Mouse (Mus musculus) kidney, embryonic 14.5 days (tissue): ENCODE results near the gene Ssc5d. TPM values are rescaled to one million over a fixed set of nuclear protein-coding genes. Genes with fewer than 3 reads are reported as not detected.

Experiments used
- ATAC-seq: fragments of 200-750 bp; cut with Nextera tagmentation; 2 replicates; pipeline ENCODE4 v1.8.0; 2017; ENCODE audit warnings: moderate number of reproducible peaks, mild to moderate bottlenecking, moderate TSS enrichment, moderate library complexity; ENCODE audit not compliant: low FRiP score, low TSS enrichment
- H3K27ac ChIP-seq: fragments of 300-500 bp; sonication (generic); 2 replicates; pipeline ENCODE4 v1.5.1; 2014; ENCODE audit warnings: low read depth, mild to moderate bottlenecking, low read length, moderate library complexity, mixed read lengths
- H3K27me3 ChIP-seq: fragments of 300-500 bp; sonication (generic); 2 replicates; pipeline ENCODE4 v1.6.1; 2014; ENCODE audit warnings: mild to moderate bottlenecking, low read length; ENCODE audit not compliant: control insufficient read depth, insufficient read depth
- H3K36me3 ChIP-seq: fragments of 300-500 bp; sonication (generic); 2 replicates; pipeline ENCODE4 v1.6.1; 2014; ENCODE audit warnings: low read length, mixed read lengths; ENCODE audit not compliant: control insufficient read depth, insufficient read depth
- H3K4me1 ChIP-seq: fragments of 300-500 bp; sonication (generic); 2 replicates; pipeline ENCODE4 v1.6.1; 2014; ENCODE audit warnings: low read length, mixed read lengths; ENCODE audit not compliant: control insufficient read depth, insufficient read depth
- H3K4me2 ChIP-seq: fragments of 300-500 bp; sonication (generic); replicated peaks from 2 replicates; pipeline ENCODE4 v1.6.1; 2014; ENCODE audit warnings: low read depth, mild to moderate bottlenecking, low read length
- H3K4me3 ChIP-seq: fragments of 300-500 bp; sonication (generic); 2 replicates; pipeline ENCODE4 v1.5.1; 2014; ENCODE audit warnings: mild to moderate bottlenecking, low read length
- H3K9ac ChIP-seq: fragments of 300-500 bp; sonication (generic); 2 replicates; pipeline ENCODE4 v1.6.1; 2014; ENCODE audit warnings: low read depth, mild to moderate bottlenecking, low read length, moderate library complexity
- H3K9me3 ChIP-seq: fragments of 300-500 bp; sonication (generic); 2 replicates; pipeline ENCODE4 v1.6.1; 2016; ENCODE audit warnings: low read length; ENCODE audit not compliant: control insufficient read depth
- WGBS: fragments of 180-500 bp; shearing (Covaris S2); extraction: QIAGEN DNeasy Blood & Tissue Kit; methylation state at CpG from one replicate; pipeline ENCODE4 v1.1.7; 2014; 5-methylcytosine and 5-hydroxymethylcytosine counted together
- polyA plus RNA-seq: library from polyadenylated mRNA; unstranded; fragments of >200 nt; fragmentation: Nextera tagmentation; extraction: Ambion mirVana; gene quantifications from 2 replicates; pipeline ENCODE4 v1.2.1, GENCODE M21; 2014

The Ssc5d gene
- polyA plus RNA-seq, 1 experiment from 2014 or later, result 2.5 TPM

GRCm38 (mm10) chr7:4972321-4973047 lies 46.9 kb downstream of the Ssc5d start:
- no peak overlapping the region for H3K4me3 ChIP-seq
- no peaks in the 10 kb centered on the region for H3K36me3 ChIP-seq
- ATAC-seq, result no peak
- WGBS, result 66% methylated on average over 18 of the region's 18 CpGs
- no peaks in the 10 kb centered on the region for H3K27me3 ChIP-seq
- H3K27ac ChIP-seq, result no peak overlapping the region
- H3K9me3 ChIP-seq, result peaks cover 3% of the 10 kb centered on the region; the same call in 1 of the 2 replicates
- H3K4me1 ChIP-seq, result no peaks in the 10 kb centered on the region
- H3K9ac ChIP-seq, result no peak overlapping the region
- no peak overlapping the region for H3K4me2 ChIP-seq

- peaks cover 3% of the 10 kb centered on the region; the same call in 1 of the 2 replicates for H3K9me3 ChIP-seq
- H3K36me3 ChIP-seq, result no peaks in the 10 kb centered on the region
- H3K27me3 ChIP-seq, result no peaks in the 10 kb centered on the region
- no peaks in the 10 kb centered on the region for H3K4me1 ChIP-seq
- H3K27ac ChIP-seq, result no peak overlapping the region
- no peak overlapping the region for H3K4me2 ChIP-seq
- 47% methylated on average over 4 of the region's 4 CpGs for WGBS
- H3K4me3 ChIP-seq, result no peak overlapping the region
- H3K9ac ChIP-seq, result no peak overlapping the region
- no peak for ATAC-seq
Observed at GRCm38 (mm10) chr7:4975455-4975854, 49.9 kb downstream of the Ssc5d start.

- WGBS, result 92% methylated on average over 7 of the region's 7 CpGs
- H3K9me3 ChIP-seq, result peaks cover 3% of the 10 kb centered on the region; the same call in 1 of the 2 replicates
- H3K4me2 ChIP-seq, result no peak overlapping the region
- no peaks in the 10 kb centered on the region for H3K36me3 ChIP-seq
- H3K4me3 ChIP-seq, result no peak overlapping the region
- no peaks in the 10 kb centered on the region for H3K4me1 ChIP-seq
- H3K27ac ChIP-seq, result no peak overlapping the region
- H3K9ac ChIP-seq, result no peak overlapping the region
- H3K27me3 ChIP-seq, result no peaks in the 10 kb centered on the region
- ATAC-seq, result no peak
Observed at GRCm38 (mm10) chr7:4976832-4977231, 51.2 kb downstream of the Ssc5d start.

- Histone ChIP-seq H3K9ac (no peak overlapping the region), H3K9me3 (peaks cover 7% of the 10 kb centered on the region; the same call in 1 of the 2 replicates), H3K4me3 (no peak overlapping the region), H3K4me2 (no peak overlapping the region), H3K4me1 (no peaks in the 10 kb centered on the region), H3K27ac (no peak overlapping the region), H3K36me3 (peaks cover 11% of the 10 kb centered on the region), H3K27me3 (no peaks in the 10 kb centered on the region)
- ATAC-seq, result no peak
- 64% methylated on average over 2 of the region's 2 CpGs for WGBS
Observed at GRCm38 (mm10) chr7:4988250-4988649, 62.7 kb downstream of the Ssc5d start.

GRCm38 (mm10) chr7:4993347-4993998 lies 67.9 kb downstream of the Ssc5d start:
- no peak overlapping the region for H3K4me3 ChIP-seq
- no peak overlapping the region for H3K27ac ChIP-seq
- H3K4me2 ChIP-seq, result no peak overlapping the region
- peaks cover 19% of the 10 kb centered on the region for H3K36me3 ChIP-seq
- H3K27me3 ChIP-seq, result peaks cover 8% of the 10 kb centered on the region; the same call in 1 of the 2 replicates
- 41% methylated on average over 53 of the region's 55 CpGs for WGBS
- peaks cover 17% of the 10 kb centered on the region for H3K9me3 ChIP-seq
- ATAC-seq, result no peak
- H3K9ac ChIP-seq, result peak overlapping the region; percentile 18; the same call in 1 of the 2 replicates
- H3K4me1 ChIP-seq, result peaks cover 13% of the 10 kb centered on the region; the same call in 1 of the 2 replicates

GRCm38 (mm10) chr7:4993999-4994788 lies 68.6 kb downstream of the Ssc5d start:
- Histone ChIP-seq H3K4me1 (peaks cover 13% of the 10 kb centered on the region; the same call in 1 of the 2 replicates), H3K27ac (no peak overlapping the region), H3K4me3 (peak overlapping the region; percentile 9), H3K9me3 (peaks cover 17% of the 10 kb centered on the region), H3K4me2 (peak overlapping the region; percentile 65; the same call in 1 of the 2 replicates), H3K36me3 (peaks cover 19% of the 10 kb centered on the region), H3K9ac (peak overlapping the region; percentile 18; the same call in 1 of the 2 replicates), H3K27me3 (peaks cover 8% of the 10 kb centered on the region; the same call in 1 of the 2 replicates)
- 52% methylated on average over 59 of the region's 59 CpGs for WGBS
- ATAC-seq, result no peak

Other genes with a start within 250 kb of the Ssc5d start
- 113 and 140 TPM in 2 replicates for gene Hspbp1, start 240.7 kb upstream of the Ssc5d start, polyA plus RNA-seq
- 1.9 and 3.0 TPM in 2 replicates for gene Brsk1, start 235.2 kb upstream of the Ssc5d start, polyA plus RNA-seq
- gene Tmem150b, start 200.5 kb upstream of the Ssc5d start, polyA plus RNA-seq, result 0.14 TPM in 1 of 2 replicates, not detected in the other
- 59.3 and 69.2 TPM in 2 replicates for gene Kmt5c, start 185.7 kb upstream of the Ssc5d start, polyA plus RNA-seq
- gene Cox6b2, start 172.7 kb upstream of the Ssc5d start, polyA plus RNA-seq, result 47.1 and 62.7 TPM in 2 replicates
- gene Fam71e2, start 154.5 kb upstream of the Ssc5d start, polyA plus RNA-seq, result not detected in 2 replicates
- 0.31 TPM in 1 of 2 replicates, not detected in the other for gene Il11, start 142.9 kb upstream of the Ssc5d start, polyA plus RNA-seq
- gene Tmem190, start 142.8 kb upstream of the Ssc5d start, polyA plus RNA-seq, result 0.63 TPM in 1 of 2 replicates, not detected in the other
- 6.9 and 8.2 TPM in 2 replicates for gene Tmem238, start 136.1 kb upstream of the Ssc5d start, polyA plus RNA-seq
- 251 and 292 TPM in 2 replicates for gene Rpl28, start 132.9 kb upstream of the Ssc5d start, polyA plus RNA-seq
- gene Ube2s, start 113.2 kb upstream of the Ssc5d start, polyA plus RNA-seq, result 465 and 546 TPM in 2 replicates
- gene Shisa7, start 81.1 kb upstream of the Ssc5d start, polyA plus RNA-seq, result 0.89 and 1.1 TPM in 2 replicates
- gene Isoc2b, start 55.5 kb upstream of the Ssc5d start, polyA plus RNA-seq, result 4.5 and 8.3 TPM in 2 replicates
- 0.95 and 1.3 TPM in 2 replicates for gene Isoc2a, start 48.6 kb upstream of the Ssc5d start, polyA plus RNA-seq
- 0.22 TPM in 1 of 2 replicates, not detected in the other for gene Gm36210, start 19.3 kb upstream of the Ssc5d start, polyA plus RNA-seq
- 4.5 and 5.2 TPM in 2 replicates for gene Zfp628, start 10.6 kb upstream of the Ssc5d start, polyA plus RNA-seq
- gene Nat14, start 3.8 kb upstream of the Ssc5d start, polyA plus RNA-seq, result 3.1 and 3.6 TPM in 2 replicates
- 0.43 TPM in 1 of 2 replicates, not detected in the other for gene Sbk2, start 38.6 kb downstream of the Ssc5d start, polyA plus RNA-seq
- gene Sbk3, start 45.4 kb downstream of the Ssc5d start, polyA plus RNA-seq, result 0.06 TPM in 1 of 2 replicates, not detected in the other
- 36.6 and 41.6 TPM in 2 replicates for gene Zfp579, start 70.4 kb downstream of the Ssc5d start, polyA plus RNA-seq
- gene Zfp524, start 88.6 kb downstream of the Ssc5d start, polyA plus RNA-seq, result 11.7 and 12.3 TPM in 2 replicates
- 46.5 and 48.6 TPM in 2 replicates for gene Fiz1, start 88.9 kb downstream of the Ssc5d start, polyA plus RNA-seq
- gene Gm44973, start 89.7 kb downstream of the Ssc5d start, polyA plus RNA-seq, result 1.1 and 3.4 TPM in 2 replicates
- gene Zfp865, start 94.6 kb downstream of the Ssc5d start, polyA plus RNA-seq, result 9.9 and 10.0 TPM in 2 replicates
- 23.2 and 25.5 TPM in 2 replicates for gene Ccdc106, start 94.8 kb downstream of the Ssc5d start, polyA plus RNA-seq
- gene 4632433K11Rik, start 108.3 kb downstream of the Ssc5d start, polyA plus RNA-seq, result not detected in 2 replicates
- 3.8 and 5.0 TPM in 2 replicates for gene Zfp784, start 112.7 kb downstream of the Ssc5d start, polyA plus RNA-seq
- 43.6 and 56.2 TPM in 2 replicates for gene Zfp580, start 125.8 kb downstream of the Ssc5d start, polyA plus RNA-seq
- 120 and 148 TPM in 2 replicates for gene U2af2, start 136.4 kb downstream of the Ssc5d start, polyA plus RNA-seq
- gene Epn1, start 154.4 kb downstream of the Ssc5d start, polyA plus RNA-seq, result 53.2 and 63.8 TPM in 2 replicates
- not detected in 2 replicates for gene Rfpl4, start 191.2 kb downstream of the Ssc5d start, polyA plus RNA-seq
- gene Rasl2-9, start 200.2 kb downstream of the Ssc5d start, polyA plus RNA-seq, result 0.28 and 0.43 TPM in 2 replicates
- gene Vmn1r55, start 223.9 kb downstream of the Ssc5d start, polyA plus RNA-seq, result not detected in 2 replicates